Mouse (Mus musculus) forebrain, embryonic 15.5 days (tissue): ENCODE measurements at regions not wholly inside any gene's neighbourhood (a gene's known extent, or its start where the extent isn't known, plus 50 kb on each side); places are given as distances from the start of the nearest gene placed in this dataset.

Source experiments
- ATAC-seq: fragments of 200-750 bp; cut with Nextera tagmentation; replicated peaks from 2 replicates; pipeline ENCODE4 v1.8.0; 2017; ENCODE audit warnings: mild to moderate bottlenecking, moderate TSS enrichment, moderate library complexity
- H3K27ac ChIP-seq: fragments of 300-500 bp; sonication (generic); replicated peaks from 2 replicates; pipeline ENCODE4 v1.5.1; 2015; ENCODE audit warnings: mild to moderate bottlenecking, inconsistent platforms
- H3K27me3 ChIP-seq: fragments of 300-500 bp; sonication (generic); 2 replicates; pipeline ENCODE4 v1.6.1; 2015; ENCODE audit warnings: inconsistent platforms
- H3K36me3 ChIP-seq: fragments of 300-500 bp; sonication (generic); 2 replicates; pipeline ENCODE4 v1.6.1; 2015; ENCODE audit warnings: mild to moderate bottlenecking, inconsistent platforms
- H3K4me1 ChIP-seq: fragments of 300-500 bp; sonication (generic); 2 replicates; pipeline ENCODE4 v1.6.1; 2015; ENCODE audit warnings: inconsistent platforms
- H3K4me2 ChIP-seq: fragments of 300-500 bp; sonication (generic); replicated peaks from 2 replicates; pipeline ENCODE4 v1.6.1; 2015; ENCODE audit warnings: mild to moderate bottlenecking, inconsistent platforms
- H3K4me3 ChIP-seq: fragments of 300-500 bp; sonication (generic); 2 replicates; pipeline ENCODE4 v1.5.1; 2015; ENCODE audit warnings: mild to moderate bottlenecking, inconsistent platforms
- H3K9ac ChIP-seq: fragments of 300-500 bp; sonication (generic); replicated peaks from 2 replicates; pipeline ENCODE4 v1.6.1; 2015; ENCODE audit warnings: mild to moderate bottlenecking, inconsistent platforms
- H3K9me3 ChIP-seq: fragments of 300-500 bp; sonication (generic); 2 replicates; pipeline ENCODE4 v1.6.1; 2016; ENCODE audit warnings: inconsistent platforms
- WGBS: fragments of 180-500 bp; shearing (Covaris S2); methylation state at CpG from one replicate; pipeline ENCODE4 v1.1.7; 2015; ENCODE audit warnings: mixed read lengths; 5-methylcytosine and 5-hydroxymethylcytosine counted together

DNA sequence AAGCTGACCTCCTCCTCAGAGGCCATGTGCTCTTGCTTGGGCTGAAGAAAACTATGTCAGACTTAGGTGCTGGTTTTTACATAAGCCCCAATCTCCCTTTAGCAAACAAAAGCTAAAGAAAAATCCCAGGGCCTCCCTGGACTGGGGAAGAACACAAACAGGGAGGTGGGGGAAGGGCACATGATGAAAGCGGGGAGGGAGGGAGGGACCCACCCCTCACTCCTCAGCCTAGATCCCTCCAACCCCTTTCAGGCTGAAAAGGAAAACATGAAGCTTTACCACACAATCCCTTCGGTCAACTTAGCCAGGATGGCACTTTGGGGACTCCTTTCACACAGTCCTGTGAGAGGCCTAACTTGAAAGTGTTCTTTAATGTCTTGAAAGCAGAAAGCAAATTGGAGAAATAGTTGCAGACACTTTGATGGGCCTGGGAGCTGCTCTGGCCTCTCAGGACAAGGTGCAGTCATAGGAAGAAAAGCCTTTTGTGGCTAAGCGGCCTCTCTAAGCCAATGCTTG is 291.9 kb upstream of the Rnf32 start:
- 15% methylated on average over 3 of the region's 3 CpGs for WGBS

DNA sequence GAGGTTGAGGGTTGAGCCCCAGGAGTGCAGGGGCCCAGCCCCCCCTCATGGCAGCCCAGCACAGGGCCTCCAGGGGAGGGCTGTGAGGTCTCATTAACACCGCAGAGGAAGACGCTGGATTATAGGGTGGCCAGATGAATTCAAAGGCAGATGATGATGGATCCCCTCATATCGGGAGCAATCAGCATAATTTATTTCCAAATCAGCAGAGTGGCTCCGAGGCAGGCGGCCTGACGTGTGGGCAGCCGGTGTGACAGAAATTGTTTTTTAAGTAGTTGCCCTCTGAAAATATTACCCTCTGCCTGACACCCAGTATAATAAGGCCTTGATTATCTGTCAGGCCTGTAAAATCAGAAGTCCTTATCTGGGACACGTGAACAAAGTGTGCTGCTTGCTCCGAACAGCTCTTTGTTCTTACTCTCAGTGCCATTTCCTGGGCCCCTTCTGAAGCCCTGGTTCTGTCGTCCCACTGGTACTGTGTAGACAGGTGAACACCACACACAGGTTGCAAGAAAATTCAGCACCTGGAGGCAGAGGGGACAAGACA is 303.0 kb upstream of the Rnf32 start:
- Histone ChIP-seq H3K36me3 (no peaks in the 10 kb centered on the region), H3K9me3 (no peaks in the 10 kb centered on the region), H3K4me1 (peaks cover 3% of the 10 kb centered on the region; the same call in 1 of the 2 replicates), H3K27ac (no peak overlapping the region), H3K9ac (no peak overlapping the region), H3K27me3 (no peaks in the 10 kb centered on the region), H3K4me3 (no peak overlapping the region), H3K4me2 (no peak overlapping the region)
- 41% methylated on average over 10 of the region's 10 CpGs for WGBS
- ATAC-seq: peak; percentile 64

More for the DNA sequence above, 291.9 kb upstream of the Rnf32 start:
- Histone ChIP-seq H3K27ac (no peak overlapping the region), H3K4me1 (no peaks in the 10 kb centered on the region), H3K27me3 (no peaks in the 10 kb centered on the region), H3K9me3 (no peaks in the 10 kb centered on the region), H3K4me2 (no peak overlapping the region), H3K4me3 (no peak overlapping the region), H3K9ac (no peak overlapping the region), H3K36me3 (no peaks in the 10 kb centered on the region)
- ATAC-seq: no peak

GRCm38 (mm10) chr5:28891988-28892387 is 303.8 kb upstream of the Rnf32 start:
- no peaks in the 10 kb centered on the region for H3K36me3 ChIP-seq
- no peaks in the 10 kb centered on the region for H3K27me3 ChIP-seq
- H3K9ac ChIP-seq: no peak overlapping the region
- no peak overlapping the region for H3K4me2 ChIP-seq
- no peak overlapping the region for H3K27ac ChIP-seq
- no peaks in the 10 kb centered on the region for H3K9me3 ChIP-seq
- ATAC-seq: no peak
- WGBS: 85% methylated on average over 7 of the region's 7 CpGs
- H3K4me1 ChIP-seq: peaks cover 3% of the 10 kb centered on the region; the same call in 1 of the 2 replicates
- no peak overlapping the region for H3K4me3 ChIP-seq

- H3K36me3 ChIP-seq: no peaks in the 10 kb centered on the region
- WGBS: 87% methylated on average over 5 of the region's 5 CpGs
- H3K4me2 ChIP-seq: no peak overlapping the region
- H3K27ac ChIP-seq: no peak overlapping the region
- no peak overlapping the region for H3K9ac ChIP-seq
- no peaks in the 10 kb centered on the region for H3K9me3 ChIP-seq
- H3K27me3 ChIP-seq: no peaks in the 10 kb centered on the region
- no peaks in the 10 kb centered on the region for H3K4me1 ChIP-seq
- no peak overlapping the region for H3K4me3 ChIP-seq
- no peak for ATAC-seq
Measured at GRCm38 (mm10) chr5:28884746-28885365, 310.9 kb upstream of the Rnf32 start.

DNA sequence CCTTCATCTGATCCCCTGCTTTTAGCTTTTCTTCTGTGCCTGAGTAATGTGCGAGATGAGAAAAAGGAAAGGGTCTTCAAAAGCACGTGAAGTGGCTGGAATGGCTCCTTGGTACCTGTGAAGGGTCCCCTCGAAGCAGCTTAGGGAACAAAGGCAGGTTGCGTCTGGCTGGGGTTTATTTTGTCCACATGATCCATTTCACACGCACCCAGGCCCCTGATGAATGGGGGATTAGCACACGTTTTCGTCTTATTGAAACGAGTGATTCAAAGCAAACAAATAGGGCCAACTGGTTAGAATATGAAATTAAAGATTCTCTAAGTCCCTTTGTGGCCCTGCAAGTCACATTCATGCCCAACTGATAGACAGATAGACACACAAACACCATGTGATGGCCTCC is 319.6 kb upstream of the Rnf32 start:
- Histone ChIP-seq H3K27ac (no peak overlapping the region), H3K4me3 (no peak overlapping the region), H3K27me3 (no peaks in the 10 kb centered on the region), H3K36me3 (no peaks in the 10 kb centered on the region), H3K9ac (no peak overlapping the region), H3K9me3 (no peaks in the 10 kb centered on the region), H3K4me1 (peaks cover 2% of the 10 kb centered on the region; the same call in 1 of the 2 replicates), H3K4me2 (no peak overlapping the region)
- no peak for ATAC-seq
- 6% methylated on average over 8 of the region's 8 CpGs for WGBS

DNA sequence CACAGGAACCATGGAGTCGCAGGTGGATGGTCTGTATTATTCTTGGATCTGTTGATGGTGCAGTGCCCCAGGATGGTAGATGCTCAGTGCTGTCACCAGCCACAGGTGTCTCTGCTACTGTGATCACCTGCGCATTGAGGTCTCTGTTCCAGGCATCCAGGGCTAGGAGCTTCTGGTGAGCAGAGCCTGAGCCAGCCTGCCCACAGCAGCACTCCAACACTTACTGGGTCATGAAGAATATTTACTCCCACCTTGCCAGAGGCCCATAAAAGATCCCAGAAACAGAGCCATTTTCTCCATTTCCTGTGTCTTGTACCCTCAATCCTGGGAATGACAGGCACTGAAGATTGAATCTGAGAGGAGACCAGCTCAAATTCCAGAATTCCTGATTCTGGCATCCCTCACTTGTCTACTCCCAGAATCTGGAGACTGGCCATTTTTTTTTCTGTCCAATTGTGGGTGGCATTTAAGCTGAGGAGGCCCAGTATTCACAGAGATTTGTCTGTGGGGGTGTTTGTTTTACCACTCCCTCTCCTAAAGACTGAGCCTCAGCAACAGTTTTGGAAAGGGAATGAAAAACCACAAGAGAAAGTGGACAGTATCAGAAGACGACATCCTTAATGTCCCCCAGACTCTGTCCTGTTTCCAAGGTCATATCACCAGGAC is 322.1 kb upstream of the Rnf32 start:
- no peaks in the 10 kb centered on the region for H3K9me3 ChIP-seq
- WGBS: 99% methylated on average over 3 of the region's 3 CpGs

GRCm38 (mm10) chr5:28859604-28860371 is 336.0 kb upstream of the Rnf32 start:
- Histone ChIP-seq H3K9me3 (no peaks in the 10 kb centered on the region), H3K27me3 (no peaks in the 10 kb centered on the region), H3K4me3 (no peak overlapping the region), H3K4me1 (peaks cover 22% of the 10 kb centered on the region), H3K36me3 (no peaks in the 10 kb centered on the region), H3K4me2 (no peak overlapping the region), H3K27ac (peak overlapping the region; percentile 66), H3K9ac (no peak overlapping the region)
- 39% methylated on average over 9 of the region's 9 CpGs for WGBS
- ATAC-seq: peak; percentile 86

More for the DNA sequence above, 322.1 kb upstream of the Rnf32 start:
- Histone ChIP-seq H3K9ac (no peak overlapping the region), H3K27me3 (no peaks in the 10 kb centered on the region), H3K4me2 (no peak overlapping the region), H3K4me1 (peaks cover 2% of the 10 kb centered on the region; the same call in 1 of the 2 replicates), H3K36me3 (no peaks in the 10 kb centered on the region), H3K4me3 (no peak overlapping the region), H3K27ac (no peak overlapping the region)
- no peak for ATAC-seq

DNA sequence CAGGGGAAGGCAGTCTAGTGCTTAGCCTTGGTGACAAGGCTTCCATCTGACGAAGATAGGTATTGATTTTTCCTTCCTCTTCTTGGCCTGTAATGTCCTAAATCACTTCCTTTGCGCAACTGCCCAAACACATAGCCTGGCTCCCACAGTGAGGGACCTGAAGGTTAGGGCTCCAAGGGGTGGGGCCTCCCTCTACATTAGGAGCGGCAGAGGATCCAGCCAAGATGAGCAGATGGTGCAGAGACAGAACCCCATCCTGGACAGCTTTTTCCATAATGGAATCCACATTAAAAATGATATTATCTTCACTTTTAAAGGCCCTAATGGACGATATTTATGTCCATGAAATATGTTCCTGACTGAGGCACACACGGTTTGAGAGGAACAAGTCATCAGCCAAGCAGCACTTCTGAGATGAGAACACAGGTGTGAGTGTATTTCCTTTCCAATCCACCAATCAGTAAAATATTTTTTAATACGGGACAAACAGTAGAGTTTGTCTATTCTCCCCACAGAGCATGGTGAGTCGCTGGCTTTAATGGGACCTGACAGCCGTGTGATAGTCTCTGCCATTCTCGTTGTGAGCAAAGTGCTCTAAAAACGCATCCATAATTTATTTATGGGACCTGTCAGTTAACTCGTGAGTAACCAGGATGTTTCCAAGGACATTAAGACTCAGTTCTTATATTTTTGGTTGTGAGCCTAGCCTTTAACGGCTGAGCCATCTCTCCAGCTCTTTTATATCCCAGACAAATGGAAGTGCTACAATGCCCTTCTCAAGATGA is 357.5 kb upstream of the Rnf32 start:
- H3K4me3 ChIP-seq: no peak overlapping the region
- no peaks in the 10 kb centered on the region for H3K36me3 ChIP-seq
- H3K9ac ChIP-seq: no peak overlapping the region
- no peaks in the 10 kb centered on the region for H3K27me3 ChIP-seq
- 81% methylated on average over 12 of the region's 12 CpGs for WGBS
- no peak for ATAC-seq
- H3K4me2 ChIP-seq: no peak overlapping the region
- no peak overlapping the region for H3K27ac ChIP-seq
- no peaks in the 10 kb centered on the region for H3K9me3 ChIP-seq
- H3K4me1 ChIP-seq: no peaks in the 10 kb centered on the region

DNA sequence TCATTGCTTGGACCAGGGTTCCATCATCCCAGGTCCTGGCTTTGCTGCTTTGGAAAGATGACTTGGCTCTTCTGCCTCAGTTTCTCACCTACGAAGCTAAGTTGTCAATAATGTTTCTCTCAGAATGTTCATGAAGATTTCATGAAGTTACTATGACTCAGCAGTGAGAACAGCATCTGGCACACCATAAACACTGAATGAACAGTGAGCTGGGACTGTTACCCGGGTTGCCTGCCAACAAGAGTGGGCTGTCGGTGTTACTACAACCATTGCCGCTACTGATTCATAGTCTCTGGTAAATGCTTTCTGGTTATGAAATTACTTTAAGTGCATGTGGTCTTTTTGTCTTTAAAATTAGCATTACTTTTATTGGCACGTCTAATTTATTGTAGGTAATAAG is 352.0 kb upstream of the Shh start:
- H3K4me3 ChIP-seq: no peak overlapping the region
- H3K9ac ChIP-seq: no peak overlapping the region
- no peaks in the 10 kb centered on the region for H3K27me3 ChIP-seq
- no peaks in the 10 kb centered on the region for H3K36me3 ChIP-seq
- H3K9me3 ChIP-seq: no peaks in the 10 kb centered on the region
- no peak overlapping the region for H3K4me2 ChIP-seq
- WGBS: 88% methylated on average over 5 of the region's 5 CpGs
- H3K27ac ChIP-seq: no peak overlapping the region
- ATAC-seq: no peak
- H3K4me1 ChIP-seq: no peaks in the 10 kb centered on the region

- H3K9ac ChIP-seq: no peak overlapping the region
- 55% methylated on average over 5 of the region's 5 CpGs for WGBS
- no peaks in the 10 kb centered on the region for H3K27me3 ChIP-seq
- H3K4me2 ChIP-seq: no peak overlapping the region
- peak overlapping the region; percentile 64 for H3K27ac ChIP-seq
- H3K4me1 ChIP-seq: no peaks in the 10 kb centered on the region
- H3K4me3 ChIP-seq: no peak overlapping the region
- H3K9me3 ChIP-seq: no peaks in the 10 kb centered on the region
- peak; percentile 77 for ATAC-seq
- H3K36me3 ChIP-seq: no peaks in the 10 kb centered on the region
Measured at GRCm38 (mm10) chr5:28807950-28808349, 340.9 kb upstream of the Shh start.

- no peak overlapping the region for H3K9ac ChIP-seq
- no peak overlapping the region for H3K4me3 ChIP-seq
- no peaks in the 10 kb centered on the region for H3K36me3 ChIP-seq
- H3K4me1 ChIP-seq: no peaks in the 10 kb centered on the region
- WGBS: 93% methylated on average over 2 of the region's 2 CpGs
- H3K4me2 ChIP-seq: no peak overlapping the region
- ATAC-seq: no peak
- H3K27ac ChIP-seq: no peak overlapping the region
- H3K9me3 ChIP-seq: no peaks in the 10 kb centered on the region
- no peaks in the 10 kb centered on the region for H3K27me3 ChIP-seq
Measured at GRCm38 (mm10) chr5:28799464-28799863, 332.4 kb upstream of the Shh start.
